Mouse (Mus musculus): ENCODE measurements around the gene Pum1. TPM values are rescaled to one million over a fixed set of nuclear protein-coding genes. Genes with fewer than 3 reads are reported as not detected.

Pum1 gene
- polyA plus RNA-seq, 3 experiments from 2014 or later: 56.7 to 91.1 (median 70.0) TPM

DNA sequence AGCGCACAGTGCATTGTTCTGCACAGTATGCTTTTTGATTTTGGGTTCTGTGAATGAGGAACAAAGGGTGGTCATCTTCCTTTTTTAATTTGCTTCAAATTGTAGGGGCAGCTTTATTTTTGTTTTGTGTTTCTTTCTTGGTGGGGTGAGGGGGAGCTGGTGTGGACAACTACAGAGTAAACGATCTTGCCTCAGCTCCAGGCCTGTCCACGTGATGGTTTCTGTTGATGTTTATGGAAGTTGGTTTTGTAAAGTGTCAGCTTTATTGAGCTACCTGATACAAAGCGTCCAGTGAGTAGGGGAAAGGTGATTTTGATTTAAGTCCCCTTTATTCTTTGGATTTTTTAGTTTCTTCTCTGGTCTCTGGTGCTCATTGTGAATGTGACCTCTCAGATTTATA, 72.8 kb downstream of the Pum1 start:
- no peak for ATAC-seq

DNA sequence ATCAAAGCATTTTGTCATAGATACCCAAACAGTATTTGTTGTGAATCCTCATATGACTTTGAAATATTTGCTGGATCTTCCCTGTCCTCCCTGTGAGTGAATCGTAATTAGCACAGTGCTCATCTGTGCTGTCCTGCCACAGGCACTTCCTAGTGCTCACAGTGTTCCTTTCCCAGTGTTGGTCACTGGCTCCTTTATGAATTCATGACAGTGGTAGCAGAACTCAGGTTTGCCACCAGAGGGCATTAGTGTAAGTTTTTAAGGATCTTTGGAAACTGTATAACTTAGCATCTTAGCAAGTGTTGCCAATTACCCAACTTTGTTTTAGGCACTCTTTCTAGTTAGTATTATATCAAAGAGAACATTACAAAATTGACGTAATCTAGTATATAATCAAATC, 75.4 kb downstream of the Pum1 start:
- peak; percentile 52 for ATAC-seq

DNA sequence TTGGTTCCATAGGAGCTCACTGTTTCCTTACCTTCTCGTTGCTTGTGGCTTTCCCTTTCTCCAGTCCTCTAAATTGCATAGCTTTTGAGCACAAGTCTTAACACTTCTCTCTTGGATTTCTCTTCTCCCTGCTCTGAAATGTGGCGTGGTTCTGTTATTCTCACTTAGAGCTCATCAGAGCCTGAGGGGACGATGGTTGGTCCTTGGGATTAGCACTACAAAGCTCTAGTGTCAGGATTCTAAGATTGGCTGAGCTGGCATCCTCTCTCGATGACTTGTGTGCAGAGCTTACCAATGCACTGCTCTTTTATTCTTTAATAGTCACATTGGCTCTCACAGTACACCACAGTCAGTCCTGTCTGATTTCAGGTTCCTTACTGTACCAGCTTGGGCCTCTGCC, 80.9 kb downstream of the Pum1 start:
- no peak for ATAC-seq

DNA sequence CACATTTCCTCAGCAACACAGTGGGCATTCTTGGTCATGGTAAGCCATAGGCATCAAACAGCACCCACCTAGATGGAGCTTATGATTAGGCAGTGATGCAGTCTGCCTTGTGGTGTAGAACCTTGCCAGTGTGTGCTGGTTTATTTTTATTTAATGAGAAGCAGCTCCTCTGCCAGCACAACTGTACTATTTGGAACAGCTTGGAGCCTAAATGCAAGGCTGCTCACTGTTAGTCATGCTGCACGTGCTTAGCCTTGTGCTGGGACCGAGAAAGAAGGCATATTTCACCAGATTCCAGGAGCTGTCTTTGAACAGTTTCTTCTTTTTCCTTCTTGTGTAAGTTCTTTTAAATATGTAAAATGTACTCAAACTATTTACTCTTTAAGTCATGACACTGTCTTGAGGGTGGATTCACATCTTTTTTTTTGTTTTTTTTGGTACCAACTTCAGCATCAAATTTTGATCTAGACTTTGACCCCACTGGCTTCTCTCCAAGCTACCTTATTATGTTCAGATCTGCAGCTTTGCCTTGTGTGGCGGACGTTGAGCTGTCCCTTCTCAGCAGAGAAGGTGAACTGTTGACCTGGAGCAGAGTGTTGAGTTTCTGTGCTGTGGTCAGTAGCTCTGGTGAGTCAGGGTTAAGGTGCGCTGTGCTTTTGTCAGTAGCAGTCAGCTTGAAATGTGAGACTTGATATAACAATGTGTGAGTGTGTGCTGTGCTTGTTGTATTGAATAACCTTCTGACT, 82.6 kb downstream of the Pum1 start:
- no peak for ATAC-seq

DNA sequence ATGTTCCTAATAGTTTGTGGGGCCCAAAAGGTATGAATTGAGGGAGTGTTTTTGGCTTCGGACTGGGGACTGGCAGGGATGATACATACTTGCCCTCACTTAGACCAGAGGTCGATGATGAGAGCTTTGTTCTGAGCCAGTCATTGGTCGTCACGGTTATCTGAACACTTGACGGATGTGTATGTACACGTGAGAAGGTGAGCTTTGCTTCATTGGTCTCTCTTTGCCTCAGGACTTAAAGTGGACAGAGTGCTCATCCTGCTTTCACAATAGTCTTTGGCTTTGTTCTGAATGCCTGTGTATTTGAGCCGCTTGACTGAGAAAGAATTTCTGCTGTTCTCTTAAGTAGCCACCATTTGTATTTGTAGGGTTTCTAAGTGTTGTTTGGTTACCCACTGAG, 86.4 kb downstream of the Pum1 start:
- ATAC-seq: no peak

DNA sequence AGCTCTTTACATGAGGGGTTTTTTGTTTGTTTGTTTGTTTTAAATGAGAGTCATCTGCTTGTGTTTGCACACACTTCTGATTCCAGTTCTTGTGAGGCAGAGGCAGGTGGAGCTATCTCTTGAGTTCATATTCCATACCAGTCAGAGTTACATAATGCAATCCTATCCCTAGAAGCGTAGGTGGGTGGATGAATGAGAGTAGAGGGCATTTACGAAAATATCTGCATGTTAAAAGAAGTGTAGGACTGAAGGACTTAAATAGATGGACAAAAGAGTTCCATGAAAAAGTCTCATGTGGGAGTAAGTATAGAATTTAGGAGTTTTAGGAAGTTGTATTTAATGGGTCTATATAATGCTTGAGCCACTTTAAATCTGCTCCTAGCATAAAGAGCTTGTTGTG, 88.8 kb downstream of the Pum1 start:
- ATAC-seq: no peak

DNA sequence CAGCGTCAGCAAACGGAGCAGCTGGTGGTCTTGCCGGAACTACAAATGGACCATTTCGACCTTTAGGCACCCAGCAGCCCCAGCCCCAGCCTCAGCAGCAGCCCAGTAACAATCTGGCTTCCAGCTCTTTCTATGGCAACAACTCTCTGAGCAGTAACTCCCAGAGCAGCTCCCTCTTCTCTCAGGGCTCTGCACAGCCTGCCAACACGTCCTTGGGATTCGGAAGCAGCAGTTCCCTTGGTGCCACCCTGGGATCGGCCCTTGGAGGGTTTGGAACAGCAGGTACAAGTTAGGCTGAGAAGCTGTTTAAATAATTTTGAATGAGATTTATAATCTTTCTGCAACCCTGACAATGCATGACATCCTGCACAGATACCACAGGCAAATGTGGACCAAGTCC, 89.5 kb downstream of the Pum1 start:
- no peak for ATAC-seq

DNA sequence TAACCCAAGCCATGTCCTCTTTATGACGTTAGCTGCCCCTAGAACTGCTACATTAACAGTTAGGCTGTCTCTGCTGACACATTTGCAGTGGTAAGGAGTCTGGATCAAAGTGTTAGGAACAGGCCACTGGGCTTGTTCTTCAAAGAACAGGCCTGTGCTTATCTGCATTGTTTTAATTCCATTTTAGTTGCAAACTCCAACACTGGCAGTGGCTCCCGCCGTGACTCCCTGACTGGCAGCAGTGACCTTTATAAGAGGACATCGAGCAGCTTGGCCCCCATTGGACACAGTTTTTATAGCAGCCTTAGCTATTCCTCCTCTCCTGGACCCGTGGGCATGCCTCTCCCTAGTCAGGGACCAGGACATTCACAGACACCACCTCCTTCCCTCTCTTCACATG, 90.6 kb downstream of the Pum1 start:
- ATAC-seq: no peak

DNA sequence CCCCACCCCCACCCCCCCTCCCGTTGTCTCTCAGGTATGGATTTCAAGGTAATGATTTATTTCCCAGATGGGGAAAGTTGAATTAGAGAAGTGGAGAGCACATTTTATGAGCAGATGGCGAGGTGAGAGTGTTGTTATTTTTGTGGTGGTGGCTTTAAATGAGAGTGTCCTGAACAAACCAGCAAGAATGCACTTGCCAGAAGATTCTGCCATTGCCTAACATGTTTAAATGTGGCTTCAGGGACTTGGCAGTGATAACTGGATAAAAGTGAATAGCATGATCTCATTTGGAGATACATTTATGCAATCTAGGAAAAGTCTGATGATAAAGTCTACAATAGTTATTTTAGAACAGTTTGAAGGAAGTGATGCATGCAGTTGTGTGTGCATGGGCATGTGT, 91.7 kb downstream of the Pum1 start:
- ATAC-seq: no peak

DNA sequence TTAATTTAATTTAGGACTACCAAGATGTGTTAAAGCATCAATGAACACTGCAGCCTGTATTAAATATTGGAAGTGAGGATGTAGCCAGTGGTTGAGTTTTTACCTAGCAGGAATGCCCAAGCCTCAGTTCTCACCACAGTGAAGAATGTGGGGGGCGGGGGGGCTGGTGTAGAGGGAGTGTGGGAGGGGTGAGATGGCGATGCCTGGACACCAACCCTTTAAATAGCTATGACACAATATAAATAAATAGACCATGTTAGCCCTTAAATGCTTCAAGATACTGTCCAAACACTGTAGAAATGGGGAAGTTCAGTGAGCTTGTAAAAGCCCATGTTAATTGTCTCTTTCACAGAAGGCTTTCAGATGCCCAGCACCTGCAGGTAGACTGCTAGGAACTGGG, 96.8 kb downstream of the Pum1 start:
- ATAC-seq: no peak

DNA sequence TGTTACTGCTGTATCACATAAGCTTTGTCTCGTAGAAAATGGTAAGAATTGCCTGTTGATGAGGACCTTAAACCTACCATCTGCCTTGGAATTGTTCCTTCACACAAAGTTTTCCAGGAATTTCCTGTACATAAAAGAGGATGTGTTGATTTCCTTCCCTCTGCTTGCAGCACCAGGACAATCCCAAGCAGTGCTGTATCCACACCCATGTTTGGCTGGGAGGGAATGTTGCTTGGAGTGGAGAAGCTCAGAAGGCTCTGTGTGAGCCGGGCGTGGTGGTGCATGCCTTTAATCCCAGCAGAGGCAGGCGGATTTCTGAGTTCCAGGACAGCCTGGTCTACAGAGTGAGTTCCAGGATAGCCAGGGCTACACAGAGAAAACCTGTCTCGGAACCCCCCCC, 98.7 kb downstream of the Pum1 start:
- no peak for ATAC-seq

DNA sequence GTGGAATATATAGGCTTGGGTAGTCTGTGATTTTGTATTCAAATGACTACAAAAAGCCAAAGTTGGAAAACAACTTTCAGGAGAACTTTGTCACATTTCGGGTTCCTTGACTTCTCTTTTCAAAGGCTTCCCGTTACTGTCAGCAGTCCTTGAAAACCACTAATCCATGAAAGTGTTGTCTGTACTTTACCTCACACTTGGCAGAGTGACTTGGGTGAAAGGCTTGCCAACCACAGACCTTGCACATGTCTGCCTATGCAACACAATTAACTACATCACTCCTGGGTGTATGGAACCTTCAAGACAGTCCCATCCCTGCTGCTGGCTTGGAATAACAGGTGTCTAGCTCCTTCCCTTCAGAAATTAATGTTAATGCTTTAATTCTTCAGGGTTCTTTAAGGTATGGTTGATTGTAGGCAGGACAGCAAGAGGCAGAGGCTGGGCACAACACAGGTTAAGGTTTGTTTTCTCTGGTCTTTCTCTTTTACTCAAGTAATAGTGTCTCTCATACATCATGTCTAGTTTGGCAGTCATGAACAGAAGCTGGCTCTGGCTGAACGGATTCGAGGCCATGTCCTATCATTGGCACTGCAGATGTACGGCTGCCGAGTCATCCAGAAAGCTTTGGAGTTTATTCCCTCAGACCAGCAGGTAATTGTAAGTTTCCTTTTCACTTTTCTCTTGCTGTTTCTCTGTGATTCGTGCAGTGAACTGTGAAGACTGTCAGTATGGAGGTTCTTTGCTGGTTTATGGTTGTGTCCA, 102.5 kb downstream of the Pum1 start:
- no peak for ATAC-seq

DNA sequence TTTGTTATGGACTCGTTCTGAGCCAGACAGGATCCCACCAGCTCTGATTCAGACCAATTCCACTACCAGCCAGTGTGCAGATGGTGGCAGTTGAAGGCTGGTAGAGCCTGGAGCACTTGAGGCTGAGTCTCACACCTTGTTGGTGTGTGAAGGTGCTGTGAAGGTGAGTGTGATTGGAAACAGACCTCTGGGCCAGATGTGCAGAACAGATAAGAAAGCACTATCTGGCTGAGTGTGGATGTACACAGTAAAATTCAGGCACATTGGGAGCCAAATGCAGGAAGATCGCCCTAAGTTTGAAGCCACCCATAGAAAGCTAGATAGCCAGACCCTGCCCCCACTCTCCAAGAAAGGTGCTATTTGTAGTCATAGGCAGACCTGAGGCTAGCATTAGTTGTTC, 103.3 kb downstream of the Pum1 start:
- no peak for ATAC-seq

DNA sequence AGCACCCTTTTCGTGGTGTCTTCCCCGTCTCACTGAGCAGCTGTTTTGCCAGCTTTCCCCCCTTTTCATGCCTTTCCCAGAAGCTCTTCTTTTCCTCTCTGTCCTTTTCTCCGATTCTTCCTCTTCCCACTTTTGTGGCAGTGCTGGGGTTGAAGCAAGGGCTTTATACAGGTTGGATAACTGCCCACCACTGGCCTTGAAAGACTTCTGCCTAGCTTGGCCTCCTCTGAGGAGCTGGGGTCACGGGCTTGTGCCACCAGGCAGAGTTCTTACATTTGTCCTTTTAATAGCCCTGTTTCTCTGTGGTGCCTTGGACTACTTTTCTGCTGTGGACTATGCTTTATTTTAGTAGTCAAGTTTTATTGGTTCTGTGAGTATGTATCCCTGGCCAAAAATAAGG, 103.8 kb downstream of the Pum1 start:
- ATAC-seq: no peak

DNA sequence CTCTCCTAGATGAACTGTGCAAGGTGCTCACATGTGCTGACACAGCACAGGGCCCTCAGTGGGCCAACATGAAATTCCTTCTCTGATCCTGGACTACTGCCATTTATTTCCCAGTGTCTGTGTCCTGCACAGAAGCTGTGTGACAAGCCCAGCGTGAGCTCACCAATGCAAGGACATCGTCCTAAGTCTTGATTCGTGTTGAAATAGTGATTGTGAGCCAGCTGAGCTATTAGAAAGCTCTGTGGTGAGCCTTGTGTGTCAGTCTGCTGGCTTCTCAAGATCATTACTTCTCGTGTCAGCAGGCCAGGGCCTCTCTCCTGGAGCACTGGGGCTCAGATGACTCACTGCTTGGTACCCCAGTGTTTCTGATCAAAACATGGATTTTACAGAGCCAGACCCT, 110.8 kb downstream of the Pum1 start:
- ATAC-seq: no peak

DNA sequence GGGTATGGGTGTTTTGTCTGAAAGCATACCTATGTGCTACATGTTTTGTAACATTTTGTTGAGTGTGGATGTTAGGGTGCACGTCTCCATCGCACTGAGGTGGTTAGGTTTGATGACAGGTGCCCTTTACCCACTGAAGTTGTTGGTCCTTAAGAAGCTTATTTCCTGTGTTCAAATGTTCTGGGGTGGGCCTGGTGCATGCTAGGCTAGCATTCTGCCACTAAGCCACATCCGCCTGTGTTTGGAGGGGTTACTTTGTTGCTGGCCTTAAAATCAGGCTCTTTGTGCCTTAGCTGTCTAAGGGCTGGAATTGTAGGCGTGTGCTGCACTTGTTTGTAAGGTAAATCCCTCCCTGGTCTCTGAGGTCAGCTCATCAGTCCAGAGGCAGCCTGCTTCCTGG, 111.7 kb downstream of the Pum1 start:
- peak; percentile 64 for ATAC-seq

DNA sequence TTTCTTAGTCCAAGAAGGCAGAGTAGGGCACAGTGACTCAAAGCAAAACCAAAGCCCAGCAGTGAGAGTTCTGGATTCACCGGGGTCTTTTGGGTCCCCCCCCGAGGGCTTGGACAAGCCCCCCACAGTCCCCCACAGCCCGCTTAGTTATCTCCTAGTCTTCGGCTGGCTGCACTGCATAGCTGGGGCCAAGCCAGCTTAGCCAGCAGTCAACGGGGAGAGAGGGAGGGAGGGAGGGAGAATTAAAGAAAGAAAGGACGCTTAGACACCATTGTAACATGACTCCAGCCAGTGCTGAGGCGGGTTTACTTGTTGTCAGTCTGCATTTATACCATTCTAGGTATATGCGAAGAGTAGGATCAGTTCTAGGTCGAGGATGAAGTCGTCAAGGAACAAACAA, 114.5 kb downstream of the Pum1 start:
- no peak for ATAC-seq

DNA sequence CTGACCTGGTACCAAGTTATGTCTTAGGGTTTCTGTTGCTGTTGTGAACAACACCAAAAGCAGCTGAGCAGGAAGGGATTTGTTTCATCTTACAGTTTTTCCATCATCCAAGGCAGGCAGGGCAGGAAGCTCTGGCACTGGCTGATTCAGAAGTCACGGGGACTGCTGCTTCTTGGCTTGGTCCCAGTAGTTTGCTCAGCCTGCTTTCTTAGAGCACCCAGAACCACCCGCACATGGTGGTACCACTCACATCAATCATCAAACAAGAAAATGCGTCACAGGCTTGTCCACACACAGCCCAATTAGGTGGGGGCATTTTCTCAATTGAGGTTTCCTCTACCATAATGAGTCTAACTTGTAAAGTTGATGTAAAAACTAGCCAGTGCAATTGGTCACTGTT, 115.9 kb downstream of the Pum1 start:
- ATAC-seq: no peak

DNA sequence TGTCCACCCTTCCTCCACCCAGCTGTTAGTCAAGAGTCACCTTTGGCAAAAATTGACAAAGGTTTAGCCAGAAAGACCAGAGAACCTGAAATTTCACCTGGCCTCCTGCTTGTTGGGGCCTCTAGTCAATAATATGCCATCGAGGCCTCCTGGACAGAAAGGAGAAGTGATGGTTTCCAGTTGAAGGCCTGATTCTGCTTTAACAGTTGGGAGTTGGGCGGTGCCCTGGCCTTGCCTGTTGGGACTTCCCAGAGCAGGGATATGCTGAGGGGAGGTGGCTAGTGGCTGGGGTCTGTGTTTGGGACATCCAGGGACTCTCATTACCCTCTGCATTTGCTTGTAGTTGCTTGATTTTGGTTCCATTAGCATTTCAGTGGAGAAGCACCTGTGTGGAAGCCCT, 119.4 kb downstream of the Pum1 start:
- no peak for ATAC-seq

DNA sequence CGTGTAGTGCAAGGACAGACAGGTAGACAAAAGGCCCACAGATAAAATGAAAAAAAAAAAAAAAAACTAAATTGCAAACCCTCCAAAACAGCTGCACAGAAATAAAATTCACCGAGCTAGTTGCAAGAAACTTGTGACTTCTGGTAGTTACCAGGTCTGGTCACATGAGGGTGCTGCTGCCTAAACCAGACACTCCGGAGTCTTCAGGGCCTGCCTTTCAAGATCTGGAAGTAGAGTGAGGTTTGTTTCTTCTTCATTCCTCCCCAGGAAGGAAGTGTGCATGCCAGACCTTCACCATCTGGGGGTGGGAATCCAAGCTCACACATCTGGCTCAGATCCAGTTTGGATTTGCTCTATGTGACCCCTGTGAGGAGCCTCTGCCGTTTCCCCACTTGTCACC, 121.6 kb downstream of the Pum1 start:
- ATAC-seq: peak; percentile 32

DNA sequence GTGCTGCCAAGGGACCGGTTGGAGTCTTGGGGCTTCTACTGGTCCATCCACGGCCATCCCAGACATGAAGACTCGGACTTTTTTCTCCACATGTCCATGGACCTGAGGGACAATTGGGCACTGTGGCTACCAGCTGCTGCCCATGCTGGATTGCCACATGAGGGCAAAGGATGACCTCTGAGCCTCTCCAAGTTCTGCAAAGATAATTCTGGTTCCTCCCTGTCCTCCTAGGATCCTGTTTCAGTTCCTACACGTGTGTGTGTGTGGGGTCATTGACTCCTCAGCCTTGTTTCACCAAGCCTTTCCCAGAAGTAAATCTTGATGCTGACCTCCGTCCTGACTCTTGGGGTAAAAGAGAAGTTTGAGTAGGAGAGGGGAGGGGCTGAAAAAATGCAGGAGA, 124.4 kb downstream of the Pum1 start:
- ATAC-seq: no peak

DNA sequence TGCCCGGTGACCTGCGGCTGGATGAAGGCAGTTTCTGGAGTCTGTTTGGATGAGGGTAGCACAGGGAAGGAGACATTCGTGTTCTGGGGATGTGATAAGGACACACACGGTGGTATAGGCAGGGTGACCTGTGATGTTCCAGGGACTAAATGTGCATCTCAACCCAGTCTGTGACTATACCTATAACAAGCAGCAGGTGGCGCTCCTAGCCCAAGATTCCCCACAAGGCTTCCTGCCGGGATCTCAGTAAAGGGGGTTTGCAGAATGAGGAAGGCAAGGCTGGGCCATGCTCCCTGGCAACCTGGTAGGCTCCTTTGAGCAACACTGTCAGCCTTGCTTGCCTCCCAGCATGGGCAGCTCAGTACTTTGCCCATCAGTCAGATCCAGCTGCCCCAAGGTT, 127.1 kb downstream of the Pum1 start:
- ATAC-seq: peak; percentile 45

DNA sequence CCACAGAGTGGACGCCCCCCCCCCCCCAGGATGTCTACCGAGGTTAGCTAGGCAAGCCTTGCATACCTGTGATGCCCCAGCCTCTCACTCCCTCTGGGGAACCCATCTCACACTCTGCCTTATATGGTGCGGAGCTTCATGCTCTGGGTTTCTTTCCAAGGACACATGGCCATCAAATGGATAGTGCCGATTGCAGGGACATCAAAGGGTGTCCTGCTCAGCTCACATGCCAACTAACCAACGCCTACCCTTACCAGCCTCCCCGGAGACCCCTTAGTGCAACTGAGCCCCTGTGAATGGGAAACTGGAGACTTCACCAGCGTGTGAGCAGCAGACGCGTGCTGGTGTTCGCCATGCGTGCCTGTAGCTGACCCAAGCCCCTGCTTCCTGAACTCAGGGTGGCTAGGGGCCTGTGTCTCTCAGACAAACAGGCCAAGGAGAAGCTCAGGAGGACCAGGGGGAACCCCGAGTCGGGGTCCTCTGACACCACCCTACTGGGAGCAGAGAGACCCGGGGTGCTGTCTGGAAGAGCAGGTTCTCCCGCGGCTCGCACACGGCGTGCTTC, 128.8 kb downstream of the Pum1 start:
- peak; percentile 26 for ATAC-seq
